Mouse (Mus musculus): ENCODE results near the gene Glra1. TPM values are rescaled to one million over a fixed set of nuclear protein-coding genes. Genes with fewer than 3 reads are reported as not detected.

Gene Glra1
- total and polyA plus RNA-seq, 3 experiments: not detected

- H3K4me3 ChIP-seq: no peak overlapping the region
- 66% methylated on average over 5 of the region's 5 CpGs for WGBS
- no peak for DNase-seq
- no peak overlapping the region for H3K27ac ChIP-seq
- H3K4me1 ChIP-seq (ENCODE audit: control insufficient read depth, insufficient read depth, low read length): no peaks in the 10 kb centered on the region
- H3K79me2 ChIP-seq (replicated peaks; ENCODE audit: control insufficient read depth, insufficient read depth, low read length): no peaks in the 10 kb centered on the region
- intact Hi-C loops (cut with DNase I): no loop called here
- H3K36me3 ChIP-seq (ENCODE audit: control insufficient read depth, insufficient read depth, low read length): peaks cover 3% of the 10 kb centered on the region; the same call in 1 of the 2 replicates
- H3K27me3 ChIP-seq (ENCODE audit: control insufficient read depth, insufficient read depth, low read length): no peaks in the 10 kb centered on the region
- TF ChIP-seq EP300 (IDR thresholded peaks at IDR 0.05; ENCODE audit: insufficient read depth, low read depth, low read length) (no peak), POLR2A (IDR thresholded peaks at IDR 0.05; ENCODE audit: insufficient read depth, low read depth, low read length) (no peak), CTCF (IDR thresholded peaks at IDR 0.05) (no peak)
- H3K9ac ChIP-seq (ENCODE audit: low read depth, low read length): no peak overlapping the region
Observed at GRCm38 (mm10) chr11:55502886-55503285, 105.1 kb downstream of the Glra1 start.

- WGBS: 73% methylated on average over 8 of the region's 8 CpGs
- Histone ChIP-seq H3K4me3 (no peak overlapping the region), H3K4me1 (ENCODE audit: control insufficient read depth, insufficient read depth, low read length) (no peaks in the 10 kb centered on the region), H3K9ac (ENCODE audit: low read depth, low read length) (no peak overlapping the region), H3K79me2 (replicated peaks; ENCODE audit: control insufficient read depth, insufficient read depth, low read length) (no peaks in the 10 kb centered on the region), H3K27ac (no peak overlapping the region), H3K27me3 (ENCODE audit: control insufficient read depth, insufficient read depth, low read length) (no peaks in the 10 kb centered on the region), H3K36me3 (ENCODE audit: control insufficient read depth, insufficient read depth, low read length) (peaks cover 3% of the 10 kb centered on the region; the same call in 1 of the 2 replicates)
- intact Hi-C loops (cut with DNase I): no loop called here
- no peak for TF ChIP-seq CTCF (IDR thresholded peaks at IDR 0.05)
- TF ChIP-seq POLR2A (IDR thresholded peaks at IDR 0.05; ENCODE audit: insufficient read depth, low read depth, low read length): no peak
- TF ChIP-seq EP300 (IDR thresholded peaks at IDR 0.05; ENCODE audit: insufficient read depth, low read depth, low read length): peak; percentile 79
- DNase-seq: peak; percentile 24 to 31
Observed at GRCm38 (mm10) chr11:55501955-55502531, 106.0 kb downstream of the Glra1 start.

GRCm38 (mm10) chr11:55497885-55498284 is 110.1 kb downstream of the Glra1 start:
- DNase-seq: peak; percentile 29 to 31
- no peaks in the 10 kb centered on the region for H3K27me3 ChIP-seq (ENCODE audit: control insufficient read depth, insufficient read depth, low read length)
- no peaks in the 10 kb centered on the region for H3K4me1 ChIP-seq (ENCODE audit: control insufficient read depth, insufficient read depth, low read length)
- intact Hi-C loops (cut with DNase I): no loop called here
- H3K4me3 ChIP-seq: no peak overlapping the region
- TF ChIP-seq EP300 (IDR thresholded peaks at IDR 0.05; ENCODE audit: insufficient read depth, low read depth, low read length): 0 out of 2 replicates have a peak, but pooled peaks have one; percentile 34
- TF ChIP-seq CTCF (IDR thresholded peaks at IDR 0.05): peak; percentile 86
- TF ChIP-seq POLR2A (IDR thresholded peaks at IDR 0.05; ENCODE audit: insufficient read depth, low read depth, low read length): no peak
- peaks cover 3% of the 10 kb centered on the region; the same call in 1 of the 2 replicates for H3K36me3 ChIP-seq (ENCODE audit: control insufficient read depth, insufficient read depth, low read length)
- H3K79me2 ChIP-seq (replicated peaks; ENCODE audit: control insufficient read depth, insufficient read depth, low read length): 0 out of 2 replicates have a peak, but pooled peaks cover 1% of the 10 kb centered on the region
- H3K9ac ChIP-seq (ENCODE audit: low read depth, low read length): no peak overlapping the region
- WGBS: 28% methylated on average over 5 of the region's 5 CpGs
- no peak overlapping the region for H3K27ac ChIP-seq

GRCm38 (mm10) chr11:55496158-55496557 is 111.8 kb downstream of the Glra1 start:
- 84% methylated on average over 6 of the region's 6 CpGs for WGBS
- H3K27me3 ChIP-seq (ENCODE audit: control insufficient read depth, insufficient read depth, low read length): no peaks in the 10 kb centered on the region
- no peak for TF ChIP-seq POLR2A (IDR thresholded peaks at IDR 0.05; ENCODE audit: insufficient read depth, low read depth, low read length)
- TF ChIP-seq EP300 (IDR thresholded peaks at IDR 0.05; ENCODE audit: insufficient read depth, low read depth, low read length): no peak
- no peak for TF ChIP-seq CTCF (IDR thresholded peaks at IDR 0.05)
- 0 out of 2 replicates have a peak, but pooled peaks cover 1% of the 10 kb centered on the region for H3K79me2 ChIP-seq (replicated peaks; ENCODE audit: control insufficient read depth, insufficient read depth, low read length)
- no peak overlapping the region for H3K27ac ChIP-seq
- intact Hi-C loops (cut with DNase I): no loop called here
- H3K36me3 ChIP-seq (ENCODE audit: control insufficient read depth, insufficient read depth, low read length): peaks cover 3% of the 10 kb centered on the region; the same call in 1 of the 2 replicates
- no peak overlapping the region for H3K4me3 ChIP-seq
- H3K9ac ChIP-seq (ENCODE audit: low read depth, low read length): no peak overlapping the region
- DNase-seq: no peak
- no peaks in the 10 kb centered on the region for H3K4me1 ChIP-seq (ENCODE audit: control insufficient read depth, insufficient read depth, low read length)

GRCm38 (mm10) chr11:55485443-55485842 is 122.6 kb downstream of the Glra1 start:
- peaks cover 4% of the 10 kb centered on the region; the same call in 1 of the 2 replicates for H3K79me2 ChIP-seq (replicated peaks; ENCODE audit: control insufficient read depth, insufficient read depth, low read length)
- H3K36me3 ChIP-seq (ENCODE audit: control insufficient read depth, insufficient read depth, low read length): peaks cover 2% of the 10 kb centered on the region; the same call in 1 of the 2 replicates
- no peak overlapping the region for H3K4me3 ChIP-seq
- DNase-seq: no peak
- no peak overlapping the region for H3K27ac ChIP-seq
- peaks cover 1% of the 10 kb centered on the region for H3K4me1 ChIP-seq (ENCODE audit: control insufficient read depth, insufficient read depth, low read length)
- TF ChIP-seq EP300 (IDR thresholded peaks at IDR 0.05; ENCODE audit: insufficient read depth, low read depth, low read length): no peak
- no peak for TF ChIP-seq POLR2A (IDR thresholded peaks at IDR 0.05; ENCODE audit: insufficient read depth, low read depth, low read length)
- TF ChIP-seq CTCF (IDR thresholded peaks at IDR 0.05): no peak
- H3K9ac ChIP-seq (ENCODE audit: low read depth, low read length): no peak overlapping the region
- intact Hi-C loops (cut with DNase I): no loop called here
- no peaks in the 10 kb centered on the region for H3K27me3 ChIP-seq (ENCODE audit: control insufficient read depth, insufficient read depth, low read length)
- 96% methylated on average over 7 of the region's 7 CpGs for WGBS

DNA sequence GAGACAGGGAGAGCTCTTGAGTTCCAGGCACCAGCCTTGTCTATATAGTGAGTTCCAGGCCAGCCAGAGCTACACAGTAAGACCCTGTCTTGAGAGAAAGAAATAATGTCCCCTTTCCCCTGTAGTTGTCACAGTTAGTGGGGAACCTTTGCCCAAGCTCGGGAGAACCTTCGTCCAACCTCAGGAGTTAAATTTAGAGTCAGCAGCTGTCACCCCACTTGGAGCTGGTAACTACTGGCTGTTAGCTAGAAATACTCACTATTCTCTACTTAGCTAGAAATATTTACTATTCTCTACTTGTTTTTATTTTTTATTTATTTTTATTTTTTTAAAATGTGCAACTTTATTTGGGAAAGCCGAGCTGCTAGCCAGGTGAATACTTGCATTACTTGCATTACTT is 134.8 kb downstream of the Glra1 start:
- WGBS: 44% methylated on average over 3 of the region's 3 CpGs
- Histone ChIP-seq H3K9ac (ENCODE audit: low read depth, low read length) (no peak overlapping the region), H3K4me3 (no peak overlapping the region), H3K79me2 (replicated peaks; ENCODE audit: control insufficient read depth, insufficient read depth, low read length) (peaks cover 20% of the 10 kb centered on the region), H3K4me1 (ENCODE audit: control insufficient read depth, insufficient read depth, low read length) (peaks cover 12% of the 10 kb centered on the region), H3K27me3 (ENCODE audit: control insufficient read depth, insufficient read depth, low read length) (no peaks in the 10 kb centered on the region), H3K36me3 (ENCODE audit: control insufficient read depth, insufficient read depth, low read length) (peaks cover 34% of the 10 kb centered on the region), H3K27ac (peak overlapping the region; percentile 43)
- TF ChIP-seq POLR2A (IDR thresholded peaks at IDR 0.05; ENCODE audit: insufficient read depth, low read depth, low read length): no peak
- TF ChIP-seq EP300 (IDR thresholded peaks at IDR 0.05; ENCODE audit: insufficient read depth, low read depth, low read length): no peak
- no peak for TF ChIP-seq CTCF (IDR thresholded peaks at IDR 0.05)
- peak in 1 of 2 experiments; percentile 17 for DNase-seq
- intact Hi-C loops (cut with DNase I): no loop called here
